Mouse (Mus musculus) myocyte (in vitro differentiated cells): ENCODE results near the gene Adgrf5. TPM values are rescaled to one million over a fixed set of nuclear protein-coding genes. Genes with fewer than 3 reads are reported as not detected.

Experiments
- H3K27me3 ChIP-seq: one replicate; pipeline ENCODE4 v1.6.1; 2011; ENCODE audit not compliant: control insufficient read depth, insufficient read depth, insufficient read length
- H3K36me3 ChIP-seq: one replicate; pipeline ENCODE4 v1.6.1; 2011; ENCODE audit not compliant: control insufficient read depth, insufficient read depth
- H3K4me2 ChIP-seq: one replicate; pipeline ENCODE4 v1.6.1; 2011; ENCODE audit warnings: low read depth, control low read depth
- H3K4me3 ChIP-seq: one replicate; pipeline ENCODE4 v1.5.1; 2011; ENCODE audit warnings: mild to moderate bottlenecking, control low read depth, moderate library complexity
- H3K79me2 ChIP-seq: one replicate; pipeline ENCODE4 v1.6.1; 2011; ENCODE audit not compliant: control insufficient read depth, insufficient read depth
- H3ac ChIP-seq: one replicate; pipeline ENCODE4 v1.6.1; 2011; ENCODE audit not compliant: control insufficient read depth, insufficient read length
- CEBPB ChIP-seq: IDR thresholded peaks from 2 replicates; pipeline ENCODE4 v1.6.1; 2011; ENCODE audit warnings: mild to moderate bottlenecking, moderate library complexity; ENCODE audit not compliant: poor library complexity, insufficient read depth, severe bottlenecking
- E2F4 ChIP-seq: IDR thresholded peaks from one replicate; pipeline ENCODE4 v1.6.1; 2011; ENCODE audit warnings: mild to moderate bottlenecking, control low read depth, moderate library complexity; ENCODE audit not compliant: insufficient read depth
- MAX ChIP-seq: IDR thresholded peaks from one replicate; pipeline ENCODE4 v1.6.1; 2011; ENCODE audit warnings: low read depth, mild to moderate bottlenecking, control low read depth
- MYOD1 ChIP-seq, 3 experiments: IDR thresholded peaks; one replicate each; pipeline ENCODE4 v1.6.1; 2011; ENCODE audit warnings: control low read depth in 2 of 3, low read depth in 2 of 3, mild to moderate bottlenecking in 2 of 3, moderate library complexity in 1 of 3; ENCODE audit not compliant: insufficient read length in 2 of 3, control insufficient read depth in 1 of 3
- MYOG ChIP-seq, 3 experiments: IDR thresholded peaks; one replicate each; pipeline ENCODE4 v1.6.1; 2011; ENCODE audit warnings: control low read depth in 2 of 3, low read depth in 2 of 3, mild to moderate bottlenecking in 2 of 3; ENCODE audit not compliant: insufficient read length in 2 of 3, control insufficient read depth in 1 of 3, insufficient read depth in 1 of 3
- POLR2A ChIP-seq: IDR thresholded peaks from one replicate; pipeline ENCODE4 v1.6.1; 2011; ENCODE audit warnings: low read depth, mild to moderate bottlenecking, control low read depth, moderate library complexity; ENCODE audit not compliant: insufficient read length
- POLR2AphosphoS2 ChIP-seq: IDR thresholded peaks from one replicate; pipeline ENCODE4 v1.6.1; 2011; ENCODE audit warnings: low read depth, control low read depth; ENCODE audit not compliant: insufficient read length
- REST ChIP-seq: IDR thresholded peaks from one replicate; pipeline ENCODE4 v1.6.1; 2011; ENCODE audit warnings: mild to moderate bottlenecking, control low read depth, moderate library complexity; ENCODE audit not compliant: insufficient read depth, insufficient read length
- SRF ChIP-seq: IDR thresholded peaks from one replicate; pipeline ENCODE4 v1.6.1; 2011; ENCODE audit warnings: low read depth; ENCODE audit not compliant: control insufficient read depth, insufficient read length
- TCF12 ChIP-seq: IDR thresholded peaks from one replicate; pipeline ENCODE4 v1.6.1; 2011; ENCODE audit warnings: mild to moderate bottlenecking, control low read depth; ENCODE audit not compliant: poor library complexity, insufficient read depth, severe bottlenecking
- TCF3 ChIP-seq: IDR thresholded peaks from one replicate; pipeline ENCODE4 v1.6.1; 2011; ENCODE audit warnings: low read depth, control low read depth; ENCODE audit not compliant: insufficient read length
- USF1 ChIP-seq: IDR thresholded peaks from one replicate; pipeline ENCODE4 v1.6.1; 2011; ENCODE audit warnings: low read depth, mild to moderate bottlenecking, control low read depth, moderate library complexity
- polyA plus RNA-seq: library from polyadenylated mRNA; unstranded; fragments of >200 nt; fragmentation: generic; extraction: Trizol; gene quantifications from one replicate; pipeline ENCODE4 v1.2.1, GENCODE M21; 2012; ENCODE audit warnings: missing spikeins

Adgrf5 gene
- polyA plus RNA-seq, 1 experiment = 0.04 TPM

DNA sequence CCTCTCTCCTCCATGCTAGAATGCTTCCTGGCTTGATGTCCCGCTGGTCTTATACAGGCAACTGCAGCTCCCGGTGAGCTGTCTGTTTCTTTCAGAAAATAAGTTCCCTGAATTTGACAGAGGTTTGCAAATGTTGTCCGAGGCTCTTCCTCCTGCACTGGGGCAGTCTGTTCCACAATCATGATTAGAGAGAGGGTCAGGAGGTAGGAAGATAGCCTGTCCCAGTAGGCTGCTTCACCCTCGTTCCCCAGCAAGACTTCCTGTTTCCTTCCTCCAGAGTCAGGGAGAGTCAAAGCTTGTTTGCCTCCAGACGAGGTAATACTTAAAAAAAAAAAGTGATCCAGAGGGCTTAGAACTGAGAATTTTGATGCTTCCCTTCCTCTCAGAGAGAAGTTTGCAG lies 16.3 kb downstream of the Adgrf5 start:
- Histone ChIP-seq H3K4me2 (no peak overlapping the region), H3ac (no peak overlapping the region), H3K79me2 (no peaks in the 10 kb centered on the region), H3K36me3 (no peaks in the 10 kb centered on the region), H3K27me3 (no peaks in the 10 kb centered on the region), H3K4me3 (no peak overlapping the region)
- TF ChIP-seq POLR2A (no peak), SRF (no peak), REST (no peak)

DNA sequence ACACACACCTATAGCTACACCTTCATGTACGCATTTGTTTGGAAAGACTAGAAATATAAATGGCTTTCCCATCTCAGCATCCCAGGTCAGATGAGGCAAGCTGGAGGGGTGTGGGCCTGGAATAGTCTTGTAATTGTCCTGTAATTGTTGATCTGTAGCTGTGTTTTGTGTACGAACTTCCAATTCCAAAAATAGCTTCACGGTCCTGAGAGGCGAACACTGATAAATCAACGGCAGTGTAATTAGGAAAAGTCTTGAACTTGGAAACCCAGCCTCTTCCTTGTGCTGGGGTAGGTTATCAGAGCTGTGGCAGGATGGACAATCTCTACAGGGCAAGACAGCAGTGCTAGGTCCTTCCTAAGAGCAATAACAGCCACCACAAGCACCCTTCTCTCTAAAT lies 18.5 kb downstream of the Adgrf5 start:
- Histone ChIP-seq H3K79me2 (no peaks in the 10 kb centered on the region), H3K4me3 (no peak overlapping the region), H3ac (no peak overlapping the region), H3K27me3 (no peaks in the 10 kb centered on the region), H3K4me2 (no peak overlapping the region), H3K36me3 (no peaks in the 10 kb centered on the region)
- TF ChIP-seq SRF (no peak), MYOG (IDR thresholded peaks at IDR 0.05; ENCODE audit: control insufficient read depth in 1 of 3, insufficient read depth in 1 of 3, insufficient read length in 2 of 3, low read depth in 2 of 3) (no peak), POLR2AphosphoS2 (no peak), MYOD1 (IDR thresholded peaks at IDR 0.05; ENCODE audit: control insufficient read depth in 1 of 3, insufficient read length in 2 of 3, low read depth in 2 of 3) (no peak), REST (no peak), USF1 (no peak)

DNA sequence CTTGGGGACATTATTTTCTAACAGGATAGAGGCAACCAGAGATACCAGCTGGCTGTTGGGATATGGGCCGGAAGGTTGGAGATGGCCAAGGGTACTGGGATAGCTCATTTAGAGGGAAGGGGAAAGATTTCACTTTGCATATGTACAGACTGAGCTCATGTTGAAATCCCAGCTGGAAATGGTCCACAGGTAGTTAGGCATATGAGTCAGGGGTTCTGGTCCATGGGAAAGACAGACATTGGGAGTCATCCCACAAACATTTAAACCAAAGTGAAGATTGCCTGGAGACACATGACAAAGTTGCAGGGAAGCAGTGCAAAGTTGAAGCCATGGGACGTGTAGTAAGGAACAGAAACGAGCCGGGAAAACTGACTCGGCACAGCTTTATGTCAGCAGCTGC lies 26.1 kb downstream of the Adgrf5 start:
- H3K4me3 ChIP-seq = no peak overlapping the region
- no peaks in the 10 kb centered on the region for H3K79me2 ChIP-seq
- H3K27me3 ChIP-seq = no peaks in the 10 kb centered on the region
- TF ChIP-seq MYOD1 (IDR thresholded peaks at IDR 0.05; ENCODE audit: control insufficient read depth in 1 of 3, insufficient read length in 2 of 3, low read depth in 2 of 3) (no peak), USF1 (no peak), TCF3 (no peak), MYOG (IDR thresholded peaks at IDR 0.05; ENCODE audit: control insufficient read depth in 1 of 3, insufficient read depth in 1 of 3, insufficient read length in 2 of 3, low read depth in 2 of 3) (no peak), TCF12 (no peak), SRF (no peak), POLR2A (no peak), REST (no peak), CEBPB (no peak), POLR2AphosphoS2 (no peak), E2F4 (no peak), MAX (no peak)
- no peak overlapping the region for H3K4me2 ChIP-seq
- H3K36me3 ChIP-seq = no peaks in the 10 kb centered on the region
- no peak overlapping the region for H3ac ChIP-seq

DNA sequence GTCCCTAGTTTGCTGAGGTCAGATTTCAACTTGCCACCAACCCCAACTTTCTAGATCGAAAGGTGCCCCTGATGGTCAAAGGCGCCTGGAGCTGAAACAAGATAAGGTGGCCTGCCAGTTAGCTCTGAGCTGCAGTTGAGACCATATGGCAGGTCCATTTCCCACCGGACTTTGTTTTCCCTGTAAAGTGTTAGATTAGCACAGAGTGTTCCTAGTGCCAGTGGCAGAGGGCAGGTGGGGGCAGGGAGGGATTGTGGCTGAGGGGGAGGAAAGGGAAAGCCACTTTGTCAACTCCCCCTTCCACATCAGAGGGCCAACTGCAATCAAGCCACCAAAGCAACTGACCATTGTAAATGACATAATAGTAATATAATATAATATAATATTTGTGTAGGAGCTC lies 26.9 kb downstream of the Adgrf5 start:
- no peaks in the 10 kb centered on the region for H3K27me3 ChIP-seq
- no peak overlapping the region for H3K4me2 ChIP-seq
- H3K4me3 ChIP-seq = no peak overlapping the region
- H3ac ChIP-seq = no peak overlapping the region
- no peak for TF ChIP-seq SRF
- no peak for TF ChIP-seq TCF3
- TF ChIP-seq MYOG (IDR thresholded peaks at IDR 0.05; ENCODE audit: control insufficient read depth in 1 of 3, insufficient read depth in 1 of 3, insufficient read length in 2 of 3, low read depth in 2 of 3) = no peak
- TF ChIP-seq TCF12 = no peak
- TF ChIP-seq MYOD1 (IDR thresholded peaks at IDR 0.05; ENCODE audit: control insufficient read depth in 1 of 3, insufficient read length in 2 of 3, low read depth in 2 of 3) = no peak
- TF ChIP-seq POLR2A = no peak
- no peak for TF ChIP-seq MAX
- TF ChIP-seq USF1 = no peak
- TF ChIP-seq POLR2AphosphoS2 = no peak
- no peaks in the 10 kb centered on the region for H3K36me3 ChIP-seq
- no peaks in the 10 kb centered on the region for H3K79me2 ChIP-seq

DNA sequence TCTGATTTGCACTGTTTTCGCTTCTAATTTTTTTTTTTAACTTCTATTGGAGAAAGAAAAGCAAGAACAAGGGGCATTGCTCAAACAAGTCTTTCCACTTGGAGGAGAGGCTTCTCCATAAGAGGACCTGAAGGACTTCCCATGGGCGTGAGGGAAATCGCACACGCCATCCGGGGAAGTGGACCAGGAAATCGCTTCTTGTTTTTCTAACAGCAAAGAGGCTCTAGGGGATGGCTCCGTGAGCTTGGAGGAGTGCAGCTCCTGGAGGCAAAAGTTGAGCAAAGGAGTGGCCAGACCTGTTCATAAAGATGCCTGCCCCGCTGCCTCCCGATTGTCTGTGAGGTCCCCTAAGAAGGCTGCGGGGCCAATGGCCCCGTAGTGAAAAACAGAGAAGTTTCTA lies 29.0 kb downstream of the Adgrf5 start:
- H3K27me3 ChIP-seq = no peaks in the 10 kb centered on the region
- no peak overlapping the region for H3K4me2 ChIP-seq
- H3ac ChIP-seq = no peak overlapping the region
- H3K36me3 ChIP-seq = no peaks in the 10 kb centered on the region
- TF ChIP-seq USF1 = no peak
- TF ChIP-seq TCF12 = no peak
- no peak for TF ChIP-seq SRF
- no peak for TF ChIP-seq MYOG (IDR thresholded peaks at IDR 0.05; ENCODE audit: control insufficient read depth in 1 of 3, insufficient read depth in 1 of 3, insufficient read length in 2 of 3, low read depth in 2 of 3)
- TF ChIP-seq POLR2A = no peak
- no peak for TF ChIP-seq MAX
- TF ChIP-seq E2F4 = no peak
- TF ChIP-seq MYOD1 (IDR thresholded peaks at IDR 0.05; ENCODE audit: control insufficient read depth in 1 of 3, insufficient read length in 2 of 3, low read depth in 2 of 3) = no peak
- TF ChIP-seq CEBPB = no peak
- TF ChIP-seq POLR2AphosphoS2 = no peak
- TF ChIP-seq TCF3 = no peak
- no peak for TF ChIP-seq REST
- H3K4me3 ChIP-seq = no peak overlapping the region
- H3K79me2 ChIP-seq = no peaks in the 10 kb centered on the region
